Mouse (Mus musculus) liver, embryonic 11.5 days (tissue): Measurements from ENCODE around the gene Lpxn. TPM values are rescaled to one million over a fixed set of nuclear protein-coding genes. Genes with fewer than 3 reads are reported as not detected.

ENCODE experiments used
- polyA plus RNA-seq: library from polyadenylated mRNA; unstranded; fragments of >200 nt; fragmentation: Nextera tagmentation; extraction: Ambion mirVana; gene quantifications from 2 replicates; pipeline ENCODE4 v1.2.1, GENCODE M21; 2014

Gene Lpxn
- polyA plus RNA-seq, 1 experiment from 2014 or later = 2.1 TPM

Other genes starting within 250 kb of the Lpxn start
- 0.23 and 0.78 TPM in 2 replicates for gene Gm4952, start 196.2 kb upstream of the Lpxn start, polyA plus RNA-seq
- not detected in 2 replicates for gene Glyat, start 162.9 kb upstream of the Lpxn start, polyA plus RNA-seq
- not detected in 2 replicates for gene Olfr1442, start 125.8 kb upstream of the Lpxn start, polyA plus RNA-seq
- gene Olfr1443, start 118.1 kb upstream of the Lpxn start, polyA plus RNA-seq = not detected in 2 replicates
- gene Keg1, start 100.4 kb upstream of the Lpxn start, polyA plus RNA-seq = 0.19 and 0.25 TPM in 2 replicates
- gene Cntf, start 30.6 kb upstream of the Lpxn start, polyA plus RNA-seq = 0.27 and 0.78 TPM in 2 replicates
- gene Zfp91, start 67 bp upstream of the Lpxn start, polyA plus RNA-seq = 7.0 and 7.4 TPM in 2 replicates
- not detected in 2 replicates for gene Gm5244, start 50.5 kb downstream of the Lpxn start, polyA plus RNA-seq
- not detected in 2 replicates for gene Olfr1444, start 61.1 kb downstream of the Lpxn start, polyA plus RNA-seq
- gene Olfr1445, start 87.7 kb downstream of the Lpxn start, polyA plus RNA-seq = not detected in 2 replicates
- not detected in 2 replicates for gene Olfr1446, start 97.3 kb downstream of the Lpxn start, polyA plus RNA-seq
- not detected in 2 replicates for gene Olfr1447, start 107.5 kb downstream of the Lpxn start, polyA plus RNA-seq
- gene Olfr1448, start 128.2 kb downstream of the Lpxn start, polyA plus RNA-seq = not detected in 2 replicates
- gene Olfr1449, start 134.6 kb downstream of the Lpxn start, polyA plus RNA-seq = not detected in 2 replicates
- gene Olfr1450, start 154.1 kb downstream of the Lpxn start, polyA plus RNA-seq = not detected in 2 replicates
- not detected in 2 replicates for gene Olfr1451, start 198.8 kb downstream of the Lpxn start, polyA plus RNA-seq
- gene Olfr1453, start 232.1 kb downstream of the Lpxn start, polyA plus RNA-seq = not detected in 2 replicates